Mouse (Mus musculus) limb, embryonic 11.5 days (tissue): ENCODE measurements around the gene Bdh1. TPM values are rescaled to one million over a fixed set of nuclear protein-coding genes. Genes with fewer than 3 reads are reported as not detected.
"Not testable (repeated sequence)": the region's sequence is repeated elsewhere in the genome, so short reads cannot be mapped to it uniquely, and the experiment has no call there.

Experiments
- ATAC-seq: fragments of 200-750 bp; cut with Nextera tagmentation; 2 replicates; pipeline ENCODE4 v1.8.0; 2017; ENCODE audit warnings: low read depth; ENCODE audit not compliant: insufficient number of reproducible peaks, low FRiP score, low TSS enrichment
- DNase-seq: peaks from one replicate; pipeline ENCODE4 v3.0.0-alpha.2; 2015; ENCODE audit warnings: low spot score
- H3K27ac ChIP-seq: fragments of 300-500 bp; sonication (generic); replicated peaks from 2 replicates; pipeline ENCODE4 v1.5.1; 2014; ENCODE audit warnings: low read depth, mild to moderate bottlenecking, low read length
- H3K27me3 ChIP-seq: fragments of 300-500 bp; sonication (generic); 2 replicates; pipeline ENCODE4 v1.6.1; 2014; ENCODE audit warnings: mild to moderate bottlenecking, low read length, mixed read lengths; ENCODE audit not compliant: control insufficient read depth, insufficient read depth
- H3K36me3 ChIP-seq: fragments of 300-500 bp; sonication (generic); 2 replicates; pipeline ENCODE4 v1.6.1; 2014; ENCODE audit warnings: mild to moderate bottlenecking, low read length, moderate library complexity, mixed read lengths; ENCODE audit not compliant: control insufficient read depth, insufficient read depth
- H3K4me1 ChIP-seq: fragments of 300-500 bp; sonication (generic); 2 replicates; pipeline ENCODE4 v1.6.1; 2014; ENCODE audit warnings: low read length, mixed read lengths; ENCODE audit not compliant: control insufficient read depth, insufficient read depth
- H3K4me2 ChIP-seq: fragments of 300-500 bp; sonication (generic); 2 replicates; pipeline ENCODE4 v1.6.1; 2014; ENCODE audit warnings: low read depth, mild to moderate bottlenecking, moderate library complexity; ENCODE audit not compliant: severe bottlenecking
- H3K4me3 ChIP-seq: fragments of 300-500 bp; sonication (generic); 2 replicates; pipeline ENCODE4 v1.5.1; 2014; ENCODE audit warnings: low read depth, low read length
- H3K9ac ChIP-seq: fragments of 300-500 bp; sonication (generic); 2 replicates; pipeline ENCODE4 v1.6.1; 2014; ENCODE audit warnings: mild to moderate bottlenecking, low read length
- H3K9me3 ChIP-seq: fragments of 300-500 bp; sonication (generic); 2 replicates; pipeline ENCODE4 v1.6.1; 2016; ENCODE audit warnings: low read length; ENCODE audit not compliant: control insufficient read depth
- WGBS: fragments of 180-500 bp; shearing (Covaris S2); extraction: QIAGEN DNeasy Blood & Tissue Kit; methylation state at CpG from one replicate; pipeline ENCODE4 v1.1.7; 2014; 5-methylcytosine and 5-hydroxymethylcytosine counted together
- polyA plus RNA-seq: library from polyadenylated mRNA; unstranded; fragments of >200 nt; fragmentation: Nextera tagmentation; extraction: Ambion mirVana; gene quantifications from 2 replicates; pipeline ENCODE4 v1.2.1, GENCODE M21; 2014

Bdh1 gene
- polyA plus RNA-seq = 12.3 and 14.9 TPM in 2 replicates

GRCm38 (mm10) chr16:31422000-31422399 lies at the start of gene Bdh1:
Gene Bdh1, plus strand, starts transcription at chr16:31422280.
- DNase-seq = no peak
- Histone ChIP-seq H3K4me2 (no peak within 1 kb of the TSS), H3K4me1 (no peaks in the 10 kb centered on the region), H3K27me3 (0 out of 2 replicates have a peak, but pooled peaks cover 2% of the 10 kb centered on the region), H3K4me3 (no peak within 1 kb of the TSS), H3K36me3 (no peaks in the 10 kb centered on the region), H3K9me3 (no peaks in the 10 kb centered on the region), H3K9ac (no peak within 1 kb of the TSS), H3K27ac (no peak within 1 kb of the TSS)
- ATAC-seq = no peak
- WGBS = 79% methylated on average over 9 of the region's 9 CpGs

GRCm38 (mm10) chr16:31372316-31372715 lies 49.8 kb upstream of the Bdh1 start:
- not testable (repeated sequence) for H3K36me3 ChIP-seq, H3K4me2 ChIP-seq, H3K27me3 ChIP-seq, H3K9me3 ChIP-seq, H3K27ac ChIP-seq, H3K9ac ChIP-seq, H3K4me1 ChIP-seq, ATAC-seq, DNase-seq, H3K4me3 ChIP-seq
- WGBS = 84% methylated on average over 3 of the region's 3 CpGs

- DNase-seq, H3K4me1 ChIP-seq, H3K27ac ChIP-seq, H3K36me3 ChIP-seq, H3K27me3 ChIP-seq, H3K9me3 ChIP-seq, H3K4me2 ChIP-seq, H3K9ac ChIP-seq, H3K4me3 ChIP-seq, ATAC-seq: not testable (repeated sequence)
- 79% methylated on average over 4 of the region's 4 CpGs for whole genome bisulfite sequencing
These were observed 46.0 kb upstream of the Bdh1 start for GRCm38 (mm10) chr16:31375877-31376582.

GRCm38 (mm10) chr16:31388269-31388668 lies 33.8 kb upstream of the Bdh1 start:
- H3K27ac ChIP-seq, H3K4me3 ChIP-seq, H3K9ac ChIP-seq, ATAC-seq, H3K9me3 ChIP-seq, H3K4me2 ChIP-seq, DNase-seq, H3K36me3 ChIP-seq, H3K27me3 ChIP-seq, H3K4me1 ChIP-seq: not testable (repeated sequence)
- WGBS = 88% methylated on average over 3 of the region's 3 CpGs

- DNase-seq = no peak
- Histone ChIP-seq H3K9ac (no peak overlapping the region), H3K4me1 (no peaks in the 10 kb centered on the region), H3K36me3 (no peaks in the 10 kb centered on the region), H3K27ac (no peak overlapping the region), H3K9me3 (no peaks in the 10 kb centered on the region), H3K4me2 (no peak overlapping the region), H3K4me3 (no peak overlapping the region), H3K27me3 (no peaks in the 10 kb centered on the region)
- 80% methylated on average over 2 of the region's 2 CpGs for WGBS
- ATAC-seq = no peak
These were observed 22.8 kb upstream of the Bdh1 start for GRCm38 (mm10) chr16:31399231-31399630.

GRCm38 (mm10) chr16:31400908-31401692 lies 21.0 kb upstream of the Bdh1 start:
- Histone ChIP-seq H3K4me2 (no peak overlapping the region), H3K27me3 (no peaks in the 10 kb centered on the region), H3K9ac (no peak overlapping the region), H3K4me1 (no peaks in the 10 kb centered on the region), H3K4me3 (no peak overlapping the region), H3K27ac (no peak overlapping the region), H3K9me3 (no peaks in the 10 kb centered on the region), H3K36me3 (no peaks in the 10 kb centered on the region)
- DNase-seq (no peak), ATAC-seq (no peak)
- 90% methylated on average over 11 of the region's 11 CpGs for WGBS

GRCm38 (mm10) chr16:31402096-31402495 lies 20.0 kb upstream of the Bdh1 start:
- ATAC-seq = no peak
- WGBS = 34% methylated on average over 8 of the region's 8 CpGs

GRCm38 (mm10) chr16:31403971-31404370 lies 18.1 kb upstream of the Bdh1 start:
- H3K9me3 ChIP-seq = no peaks in the 10 kb centered on the region
- no peak overlapping the region for H3K4me3 ChIP-seq
- no peaks in the 10 kb centered on the region for H3K27me3 ChIP-seq
- H3K27ac ChIP-seq = no peak overlapping the region
- ATAC-seq (no peak), DNase-seq (no peak)
- no peak overlapping the region for H3K4me2 ChIP-seq
- no peak overlapping the region for H3K9ac ChIP-seq
- H3K4me1 ChIP-seq = no peaks in the 10 kb centered on the region
- no peaks in the 10 kb centered on the region for H3K36me3 ChIP-seq
- 89% methylated on average over 4 of the region's 4 CpGs for WGBS

More at GRCm38 (mm10) chr16:31402096-31402495, 20.0 kb upstream of the Bdh1 start:
- Histone ChIP-seq H3K9me3 (no peaks in the 10 kb centered on the region), H3K27ac (no peak overlapping the region), H3K4me2 (no peak overlapping the region), H3K9ac (no peak overlapping the region), H3K36me3 (no peaks in the 10 kb centered on the region), H3K27me3 (no peaks in the 10 kb centered on the region), H3K4me3 (no peak overlapping the region), H3K4me1 (no peaks in the 10 kb centered on the region)
- no peak for DNase-seq
